Mouse (Mus musculus) G1E (cell line): ENCODE measurements around the gene Vwc2l. TPM values are rescaled to one million over a fixed set of nuclear protein-coding genes. Genes with fewer than 3 reads are reported as not detected.

ENCODE experiments used
- ATAC-seq: 2 replicates; pipeline ENCODE4 v1.8.0; 2016; ENCODE audit warnings: mild to moderate bottlenecking; ENCODE audit not compliant: insufficient number of reproducible peaks, poor library complexity, low FRiP score, severe bottlenecking; ENCODE audit errors: extremely low read depth
- DNase-seq: peaks from one replicate; pipeline ENCODE4 v3.0.0; 2012; ENCODE audit warnings: low spot score
- H3K27me3 ChIP-seq: 2 replicates; pipeline ENCODE4 v1.6.1; 2012; ENCODE audit warnings: mild to moderate bottlenecking, low read length, inconsistent platforms; ENCODE audit not compliant: insufficient read depth
- H3K36me3 ChIP-seq: replicated peaks from 2 replicates; pipeline ENCODE3; 2012; ENCODE audit warnings: mild to moderate bottlenecking, inconsistent platforms
- H3K4me1 ChIP-seq: 2 replicates; pipeline ENCODE4 v1.6.1; 2012; ENCODE audit warnings: low read depth, low read length, inconsistent platforms, mixed read lengths; ENCODE audit not compliant: insufficient read depth
- H3K4me3 ChIP-seq: 2 replicates; pipeline ENCODE4 v1.5.1; 2012; ENCODE audit warnings: low read depth, mild to moderate bottlenecking, inconsistent platforms, low read length, moderate library complexity, mixed read lengths
- H3K9me3 ChIP-seq: replicated peaks from 2 replicates; pipeline ENCODE4 v1.6.1; 2012; ENCODE audit warnings: inconsistent platforms
- CTCF ChIP-seq: IDR thresholded peaks from 2 replicates; pipeline ENCODE4 v1.5.1; 2012; ENCODE audit warnings: low read depth, low read length, inconsistent platforms, mixed read lengths
- GATA1 ChIP-seq: IDR thresholded peaks from 2 replicates; pipeline ENCODE4 v1.6.1; 2012; ENCODE audit warnings: borderline replicate concordance, low read length, inconsistent platforms, mixed read lengths
- GATA2 ChIP-seq: IDR thresholded peaks from 2 replicates; pipeline ENCODE4 v1.6.1; 2012; ENCODE audit warnings: low read depth, low read length, inconsistent platforms, borderline replicate concordance
- POLR2AphosphoS5 ChIP-seq: IDR thresholded peaks from 2 replicates; pipeline ENCODE4 v1.6.1; 2012; ENCODE audit warnings: low read depth, low read length, inconsistent platforms; ENCODE audit not compliant: insufficient replicate concordance
- TAL1 ChIP-seq: conservative IDR thresholded peaks from 2 replicates; pipeline ENCODE4 v1.6.1; 2012; ENCODE audit warnings: low read depth, low read length, inconsistent platforms, mixed read lengths
- polyA plus RNA-seq: library from polyadenylated mRNA; stranded (reverse); fragments of >175 nt; gene quantifications from 2 replicates; pipeline ENCODE4 v1.2.3, GENCODE M21; 2012
- total RNA-seq, 2 experiments: library from RNA; stranded (forward) in 1 of 2; stranded (reverse) in 1 of 2; fragments of 200-1000 nt in 1 of 2; fragments of >200 nt in 1 of 2; fragmentation: Nextera tagmentation in 1 of 2; gene quantifications; 2 replicates each; pipeline ENCODE4 v1.2.3; 2014 to 2017

Gene Vwc2l
- total RNA-seq (2014; fragmentation: Nextera tagmentation), result not detected in 2 replicates
- total RNA-seq (2017), result 0.17 and 0.33 TPM in 2 replicates
- polyA plus RNA-seq, result not detected in 2 replicates

GRCm38 (mm10) chr1:70725655-70726066, at the start of gene Vwc2l:
Gene Vwc2l (plus strand): TSS chr1:70725715.
- no peaks in the 10 kb centered on the region for H3K4me1 ChIP-seq
- H3K4me3 ChIP-seq, result no peak within 1 kb of the TSS
- peak; percentile 49 for ATAC-seq
- no peaks in the 10 kb centered on the region for H3K36me3 ChIP-seq
- H3K9me3 ChIP-seq, result no peaks in the 10 kb centered on the region
- DNase-seq, result peak; percentile 1
- H3K27me3 ChIP-seq, result peaks cover 3% of the 10 kb centered on the region; the same call in 1 of the 2 replicates
- TF ChIP-seq CTCF (no peak), TAL1 (no peak), POLR2AphosphoS5 (no peak), GATA2 (no peak)

GRCm38 (mm10) chr1:70692529-70692928, 33.0 kb upstream of the Vwc2l start:
- TF ChIP-seq GATA1 (no peak), GATA2 (no peak), CTCF (no peak), TAL1 (no peak)
- H3K36me3 ChIP-seq, result no peaks in the 10 kb centered on the region
- H3K9me3 ChIP-seq, result no peaks in the 10 kb centered on the region
- no peak overlapping the region for H3K4me3 ChIP-seq
- ATAC-seq, result no peak
- H3K27me3 ChIP-seq, result no peaks in the 10 kb centered on the region
- no peaks in the 10 kb centered on the region for H3K4me1 ChIP-seq
- DNase-seq, result no peak

- TF ChIP-seq TAL1, result no peak
- no peak for TF ChIP-seq GATA2
- TF ChIP-seq CTCF, result no peak
- no peak for TF ChIP-seq GATA1
- TF ChIP-seq POLR2AphosphoS5, result no peak
- no peak overlapping the region for H3K4me3 ChIP-seq
- H3K9me3 ChIP-seq, result no peaks in the 10 kb centered on the region
- H3K27me3 ChIP-seq, result no peaks in the 10 kb centered on the region
- H3K36me3 ChIP-seq, result no peaks in the 10 kb centered on the region
- DNase-seq (no peak), ATAC-seq (no peak)
- H3K4me1 ChIP-seq, result no peaks in the 10 kb centered on the region
Measured at GRCm38 (mm10) chr1:70700270-70700669, 25.2 kb upstream of the Vwc2l start.

- DNase-seq (no peak), ATAC-seq (no peak)
- Histone ChIP-seq H3K27me3 (no peaks in the 10 kb centered on the region), H3K9me3 (no peaks in the 10 kb centered on the region), H3K4me1 (no peaks in the 10 kb centered on the region), H3K36me3 (no peaks in the 10 kb centered on the region), H3K4me3 (no peak overlapping the region)
- TF ChIP-seq CTCF (no peak), GATA1 (no peak), GATA2 (no peak), TAL1 (no peak), POLR2AphosphoS5 (no peak)
Measured at GRCm38 (mm10) chr1:70703934-70704333, 21.6 kb upstream of the Vwc2l start.

- H3K4me3 ChIP-seq, result no peak overlapping the region
Measured at GRCm38 (mm10) chr1:70705821-70706220, 19.7 kb upstream of the Vwc2l start.

GRCm38 (mm10) chr1:70725045-70725444, 470 bp upstream of the Vwc2l start:
- Histone ChIP-seq H3K9me3 (no peaks in the 10 kb centered on the region), H3K4me3 (no peak overlapping the region), H3K4me1 (no peaks in the 10 kb centered on the region), H3K36me3 (no peaks in the 10 kb centered on the region), H3K27me3 (peaks cover 3% of the 10 kb centered on the region; the same call in 1 of the 2 replicates)
- DNase-seq (no peak), ATAC-seq (no peak)
- TF ChIP-seq CTCF (no peak), GATA2 (no peak), TAL1 (no peak), GATA1 (no peak), POLR2AphosphoS5 (no peak)

More at GRCm38 (mm10) chr1:70705821-70706220, 19.7 kb upstream of the Vwc2l start:
- TF ChIP-seq GATA1 (no peak), TAL1 (no peak), CTCF (no peak), POLR2AphosphoS5 (no peak), GATA2 (no peak)
- Histone ChIP-seq H3K36me3 (no peaks in the 10 kb centered on the region), H3K27me3 (no peaks in the 10 kb centered on the region), H3K4me1 (no peaks in the 10 kb centered on the region), H3K9me3 (no peaks in the 10 kb centered on the region)
- ATAC-seq (no peak), DNase-seq (no peak)
